ENCODE assay signal across 8 mouse cellular contexts in the genomic region with DNA sequence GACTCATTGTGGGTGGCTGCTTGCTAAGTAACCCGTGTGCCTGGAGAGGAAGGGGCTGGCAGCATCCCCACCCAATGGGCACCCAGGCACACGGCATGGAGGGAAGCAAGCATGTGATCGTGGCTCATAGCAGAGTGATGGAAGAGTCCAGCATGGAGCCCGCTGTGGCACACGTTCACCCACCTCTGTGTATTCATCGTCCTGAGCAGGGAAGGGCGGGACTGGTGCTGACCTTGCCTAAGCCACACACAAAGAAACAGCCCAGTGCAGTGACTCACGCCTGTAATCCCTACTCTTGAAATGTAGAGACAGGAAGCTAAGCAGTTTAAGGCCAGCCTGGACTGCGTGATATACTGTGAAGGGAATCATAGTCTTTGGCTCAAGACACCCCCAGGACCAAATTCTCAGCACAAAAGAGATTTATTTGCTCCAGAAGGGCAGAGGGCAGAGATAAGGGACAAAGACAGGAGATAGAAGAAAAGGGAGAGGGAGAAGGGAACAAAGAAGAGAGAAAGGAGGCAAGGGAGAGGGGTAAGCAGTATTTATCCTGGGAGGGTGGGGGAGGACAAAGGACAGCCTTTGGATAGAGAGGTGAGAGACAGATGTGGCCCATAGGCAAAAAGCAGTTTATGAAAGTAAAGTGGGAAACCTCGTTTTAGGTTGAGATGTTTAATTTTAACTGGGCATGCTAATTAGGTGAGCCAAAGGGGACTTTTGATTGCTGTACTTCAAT.
DNase-seq lines count a peak whose midpoint lies in the region; ATAC-seq and TF ChIP-seq lines count a peak whose summit lies in the region.

No protein-coding gene starts in this region.

- peak overlapping the region; percentile 51 for H3K4me2 ChIP-seq in liver, embryonic 15.5 days

- H3K4me1 ChIP-seq in embryonic facial prominence, embryonic 10.5 days, result peaks cover 25% of the 10 kb centered on the region
- H3K4me1 ChIP-seq in liver, embryonic 15.5 days (replicated peaks), result peaks cover 38% of the 10 kb centered on the region

- H3K9ac ChIP-seq in liver, embryonic 15.5 days, result no peak overlapping the region

- peaks cover 84% of the 10 kb centered on the region for H3K79me2 ChIP-seq in C2C12 (ENCODE audit: control insufficient read depth, insufficient read depth)

- DNase-seq in frontal cortex, postnatal 25 days (ENCODE audit: low spot score in 2 of 2), result no peak
- DNase-seq in embryonic facial prominence, embryonic 10.5 days (ENCODE audit: low spot score), result peak; percentile 20
- DNase-seq in yolk sac, embryonic 10.5 days (ENCODE audit: low spot score), result peak; percentile 71
- no peak for DNase-seq in kidney, postnatal 25 days
- no peak for DNase-seq in MN1 (ENCODE audit: low spot score)

- ATAC-seq in frontal cortex, adult (ENCODE audit: low TSS enrichment), result 0 out of 2 replicates have a peak, but pooled peaks have one; percentile 9
- ATAC-seq in liver, embryonic 15.5 days (ENCODE audit: insufficient read depth), result peak; percentile 36

- peak overlapping the region; percentile 79 for H3K27ac ChIP-seq in embryonic facial prominence, embryonic 10.5 days (replicated peaks)
- peak overlapping the region; percentile 59 for H3K27ac ChIP-seq in liver, embryonic 15.5 days (replicated peaks)

- H3K9me3 ChIP-seq in embryonic facial prominence, embryonic 10.5 days, result no peaks in the 10 kb centered on the region
- H3K9me3 ChIP-seq in liver, embryonic 15.5 days (replicated peaks), result no peaks in the 10 kb centered on the region

- TF ChIP-seq CTCF in C2C12 (IDR thresholded peaks at IDR 0.05; ENCODE audit: control insufficient read depth, insufficient read depth, insufficient read length), result no peak

- H3K4me3 ChIP-seq in C2C12 (ENCODE audit: insufficient read depth, poor library complexity, severe bottlenecking), result no peak overlapping the region
- no peak overlapping the region for H3K4me3 ChIP-seq in embryonic facial prominence, embryonic 10.5 days
- H3K4me3 ChIP-seq in liver, embryonic 15.5 days (replicated peaks), result no peak overlapping the region

- 41% methylated on average over 10 of the region's 10 CpGs for WGBS in embryonic facial prominence, embryonic 10.5 days
- 14% methylated on average over 10 of the region's 10 CpGs for WGBS in liver, embryonic 15.5 days (ENCODE audit: insufficient replicate concordance)

- H3K79me3 ChIP-seq in C2C12 (ENCODE audit: low read depth), result peaks cover 23% of the 10 kb centered on the region

- H3K27me3 ChIP-seq in C2C12 (ENCODE audit: control insufficient read depth, insufficient read depth, insufficient read length), result no peaks in the 10 kb centered on the region
- H3K27me3 ChIP-seq in embryonic facial prominence, embryonic 10.5 days (replicated peaks; ENCODE audit: low read depth, poor library complexity, severe bottlenecking), result no peaks in the 10 kb centered on the region
- no peaks in the 10 kb centered on the region for H3K27me3 ChIP-seq in liver, embryonic 15.5 days

- H3ac ChIP-seq in C2C12 (ENCODE audit: control insufficient read depth, insufficient read length, low read depth), result peak overlapping the region; percentile 24

- peaks cover 24% of the 10 kb centered on the region for H3K36me3 ChIP-seq in C2C12 (ENCODE audit: control insufficient read depth, insufficient read depth)
- no peaks in the 10 kb centered on the region; the same call in none of the 2 replicates for H3K36me3 ChIP-seq in embryonic facial prominence, embryonic 10.5 days (replicated peaks)
- no peaks in the 10 kb centered on the region for H3K36me3 ChIP-seq in liver, embryonic 15.5 days (replicated peaks)

TF ChIP-seq in C2C12, 6 proteins besides CTCF, POLR2A, EP300 and RAD21:
- TF ChIP-seq FOSL1 (IDR thresholded peaks at IDR 0.05; ENCODE audit: insufficient read depth, low read length, poor library complexity, severe bottlenecking) (no peak), MYOG (IDR thresholded peaks at IDR 0.05; ENCODE audit: control insufficient read depth, extremely low read depth, insufficient read length) (no peak), MAX (IDR thresholded peaks at IDR 0.05) (peak; percentile 96), CEBPB (IDR thresholded peaks at IDR 0.05; ENCODE audit: low read depth) (no peak), MYOD1 (IDR thresholded peaks at IDR 0.05; ENCODE audit: control insufficient read depth, insufficient read length, low read depth) (peak; percentile 25), USF1 (IDR thresholded peaks at IDR 0.05; ENCODE audit: low read depth) (peak; percentile 56)
TF ChIP-seq in C2C12: peak in this region for 3.

Comparison
In these comparisons a context has a peak if more than half of its experiments do, and no peak if none do; other contexts are left out.
1. DNase-seq: peak in embryonic facial prominence, embryonic 10.5 days (single experiment) and yolk sac, embryonic 10.5 days (single experiment); none in frontal cortex, postnatal 25 days (0 of 2), kidney, postnatal 25 days (0 of 2) and MN1 (single experiment).